Mouse (Mus musculus) ovary, postnatal 14 days (tissue): Measurements from ENCODE around the gene Slc1a2.

ENCODE experiments used
- DNase-seq: peaks from one replicate; pipeline ENCODE4 v3.0.0; 2022; ENCODE audit warnings: low spot score

The Slc1a2 gene

GRCm38 (mm10) chr2:102764602-102765374 is 106.3 kb downstream of the Slc1a2 start:
- DNase-seq: no peak

GRCm38 (mm10) chr2:102768267-102768666 is 109.8 kb downstream of the Slc1a2 start:
- no peak for DNase-seq

GRCm38 (mm10) chr2:102771304-102771703 is 112.8 kb downstream of the Slc1a2 start:
- DNase-seq: no peak

GRCm38 (mm10) chr2:102772276-102772675 is 113.8 kb downstream of the Slc1a2 start:
- DNase-seq: no peak

GRCm38 (mm10) chr2:102774700-102775099 is 116.2 kb downstream of the Slc1a2 start:
- no peak for DNase-seq

- no peak for DNase-seq
Measured at GRCm38 (mm10) chr2:102775561-102775960, 117.1 kb downstream of the Slc1a2 start.

GRCm38 (mm10) chr2:102778208-102778607 is 119.7 kb downstream of the Slc1a2 start:
- no peak for DNase-seq

GRCm38 (mm10) chr2:102782751-102783150 is 124.3 kb downstream of the Slc1a2 start:
- DNase-seq: no peak

GRCm38 (mm10) chr2:102785696-102786095 is 127.2 kb downstream of the Slc1a2 start:
- DNase-seq: no peak

GRCm38 (mm10) chr2:102791641-102792040 is 133.2 kb downstream of the Slc1a2 start:
- no peak for DNase-seq

GRCm38 (mm10) chr2:102792804-102793203 is 134.3 kb downstream of the Slc1a2 start:
- no peak for DNase-seq

GRCm38 (mm10) chr2:102795034-102795433 is 136.6 kb downstream of the Slc1a2 start:
- no peak for DNase-seq

GRCm38 (mm10) chr2:102798149-102798548 is 139.7 kb downstream of the Slc1a2 start:
- DNase-seq: no peak

GRCm38 (mm10) chr2:102801899-102802298 is 143.4 kb downstream of the Slc1a2 start:
- no peak for DNase-seq

GRCm38 (mm10) chr2:102804109-102804508 is 145.7 kb downstream of the Slc1a2 start:
- DNase-seq: peak; percentile 17

- DNase-seq: no peak
Measured at GRCm38 (mm10) chr2:102805283-102805682, 146.8 kb downstream of the Slc1a2 start.

- DNase-seq: no peak
Measured at GRCm38 (mm10) chr2:102805761-102806496, 147.5 kb downstream of the Slc1a2 start.

- DNase-seq: no peak
Measured at GRCm38 (mm10) chr2:102807633-102808032, 149.2 kb downstream of the Slc1a2 start.

GRCm38 (mm10) chr2:102809436-102809835 is 151.0 kb downstream of the Slc1a2 start:
- DNase-seq: no peak

GRCm38 (mm10) chr2:102812756-102813155 is 154.3 kb downstream of the Slc1a2 start:
- no peak for DNase-seq

- no peak for DNase-seq
Measured at GRCm38 (mm10) chr2:102815289-102815809, 156.9 kb downstream of the Slc1a2 start.

GRCm38 (mm10) chr2:102820225-102820711 is 161.8 kb downstream of the Slc1a2 start:
- no peak for DNase-seq

- no peak for DNase-seq
Measured at GRCm38 (mm10) chr2:102820790-102821189, 162.3 kb downstream of the Slc1a2 start.
